30 mouse cellular contexts compared by ENCODE assay signal in genomic region chr5:81301874-81302273, GRCm38 (mm10).
"Had no signal": no experiment of that assay in that cellular context is flagged by ENCODE, and none has a peak within 500 bp of the region (broad histone marks: within the 10 kb centered on the region; RNA-seq: fewer than 3 reads in every experiment).

No protein-coding gene starts in this region.

- H3K4me1 ChIP-seq: limb, embryonic 10.5 days; limb, embryonic 12.5 days; limb, embryonic 13.5 days; limb, embryonic 15.5 days; liver, embryonic 12.5 days; liver, embryonic 13.5 days; liver, embryonic 15.5 days; lung, embryonic 15.5 days; megakaryocyte, embryonic 14.5 days; midbrain, embryonic 10.5 days; midbrain, embryonic 12.5 days; midbrain, embryonic 13.5 days; midbrain, embryonic 15.5 days had no signal

- DNase-seq: left cerebral cortex, postnatal 4 days; liver; liver, embryonic 13.5 days; liver, postnatal 0 days; lung, adult 18-20 months; lung, adult 2 months; lung, embryonic 14.5 days; lung, postnatal 10 days; lung, postnatal 14 days; lung, postnatal 36 days; lung, postnatal 4 days; midbrain, embryonic 14.5 days had no signal

- H3K27me3 ChIP-seq: limb, embryonic 12.5 days; limb, embryonic 13.5 days; limb, embryonic 15.5 days; liver, embryonic 12.5 days; liver, embryonic 13.5 days; liver, embryonic 15.5 days; lung, embryonic 15.5 days; megakaryocyte, embryonic 14.5 days; midbrain, embryonic 12.5 days; midbrain, embryonic 13.5 days; midbrain, embryonic 15.5 days had no signal

- H3K9ac ChIP-seq: limb, embryonic 12.5 days; limb, embryonic 13.5 days; limb, embryonic 15.5 days; liver, embryonic 12.5 days; liver, embryonic 13.5 days; liver, embryonic 14.5 days; liver, embryonic 15.5 days; liver, postnatal 0 days; lung, embryonic 14.5 days; lung, embryonic 15.5 days; midbrain, embryonic 12.5 days; midbrain, embryonic 13.5 days; midbrain, embryonic 15.5 days had no signal

- H3K9me3 ChIP-seq: limb, embryonic 10.5 days; limb, embryonic 15.5 days; liver, embryonic 12.5 days; liver, embryonic 13.5 days; liver, embryonic 15.5 days; lung, embryonic 15.5 days; midbrain, embryonic 12.5 days; midbrain, embryonic 13.5 days; midbrain, embryonic 15.5 days had no signal

- H3K4me2 ChIP-seq: limb, embryonic 12.5 days; limb, embryonic 13.5 days; limb, embryonic 15.5 days; liver, embryonic 11.5 days; liver, embryonic 12.5 days; liver, embryonic 13.5 days; liver, embryonic 15.5 days; lung, embryonic 14.5 days; lung, embryonic 15.5 days; midbrain, embryonic 12.5 days; midbrain, embryonic 13.5 days; midbrain, embryonic 15.5 days had no signal

- H3K4me3 ChIP-seq: left cerebral cortex, adult 2 months; limb, embryonic 10.5 days; limb, embryonic 12.5 days; limb, embryonic 13.5 days; limb, embryonic 15.5 days; liver, embryonic 12.5 days; liver, embryonic 13.5 days; liver, embryonic 15.5 days; lung, embryonic 15.5 days; megakaryocyte, embryonic 14.5 days; midbrain, embryonic 10.5 days; midbrain, embryonic 12.5 days; midbrain, embryonic 13.5 days; midbrain, embryonic 15.5 days; myocyte had no signal

- H3K36me3 ChIP-seq: limb, embryonic 10.5 days; limb, embryonic 12.5 days; limb, embryonic 13.5 days; limb, embryonic 15.5 days; liver, embryonic 12.5 days; liver, embryonic 13.5 days; liver, embryonic 15.5 days; lung, embryonic 15.5 days; midbrain, embryonic 10.5 days; midbrain, embryonic 12.5 days; midbrain, embryonic 13.5 days; midbrain, embryonic 15.5 days had no signal

- ATAC-seq: liver, embryonic 12.5 days; liver, postnatal 0 days; lung, postnatal 0 days; midbrain, embryonic 13.5 days; midbrain, embryonic 15.5 days had no signal

- H3K27ac ChIP-seq: left cerebral cortex, adult 2 months; limb, embryonic 10.5 days; limb, embryonic 12.5 days; limb, embryonic 13.5 days; limb, embryonic 15.5 days; liver, embryonic 12.5 days; liver, embryonic 13.5 days; liver, embryonic 14.5 days; liver, embryonic 15.5 days; lung, embryonic 15.5 days; macrophage; midbrain, embryonic 10.5 days; midbrain, embryonic 12.5 days; midbrain, embryonic 13.5 days; midbrain, embryonic 15.5 days had no signal
